ENCODE assay signal across 8 mouse cellular contexts in genomic region chr8:79294610-79295275, GRCm38 (mm10). TPM values are rescaled to one million over a fixed set of nuclear protein-coding genes. Genes with fewer than 3 reads are reported as not detected.
DNase-seq lines count a peak whose midpoint lies in the region; ATAC-seq and TF ChIP-seq lines count a peak whose summit lies in the region.

Gene Mmaa, minus strand, starts transcription at chr8:79294937.

- H3K4me3 ChIP-seq in C2C12 (ENCODE audit: insufficient read depth, poor library complexity, severe bottlenecking): peak within 1 kb of the TSS; percentile 42
- H3K4me3 ChIP-seq in erythroblast, embryonic 14.5 days (replicated peaks): peak within 1 kb of the TSS; percentile 92
- H3K4me3 ChIP-seq in heart, embryonic 13.5 days: peak within 1 kb of the TSS; percentile 73
- peak within 1 kb of the TSS; percentile 78 for H3K4me3 ChIP-seq in liver, embryonic 12.5 days
- peak within 1 kb of the TSS; percentile 59 for H3K4me3 ChIP-seq in stomach, embryonic 15.5 days (replicated peaks)

- WGBS in heart, embryonic 13.5 days: under 1% methylated on average over 61 of the region's 74 CpGs
- 3% methylated on average over 69 of the region's 74 CpGs for WGBS in liver, embryonic 12.5 days (ENCODE audit: insufficient replicate concordance)
- under 1% methylated on average over 74 of the region's 74 CpGs for WGBS in stomach, embryonic 15.5 days

- peak within 1 kb of the TSS; percentile 80 for H3ac ChIP-seq in C2C12 (ENCODE audit: control insufficient read depth, insufficient read length, low read depth)

- peak; percentile 96 for ATAC-seq in heart, embryonic 13.5 days (ENCODE audit: extremely low read depth, insufficient number of reproducible peaks, low FRiP score, low TSS enrichment)
- peak; percentile 98 for ATAC-seq in liver, embryonic 12.5 days
- peak; percentile 98 for ATAC-seq in stomach, embryonic 15.5 days (ENCODE audit: insufficient read depth, low FRiP score, low read depth)

- no peaks in the 10 kb centered on the region for H3K36me3 ChIP-seq in C2C12 (ENCODE audit: control insufficient read depth, insufficient read depth)
- H3K36me3 ChIP-seq in erythroblast, embryonic 14.5 days (ENCODE audit: control insufficient read depth): no peaks in the 10 kb centered on the region
- no peaks in the 10 kb centered on the region for H3K36me3 ChIP-seq in heart, embryonic 13.5 days
- no peaks in the 10 kb centered on the region for H3K36me3 ChIP-seq in liver, embryonic 12.5 days
- no peaks in the 10 kb centered on the region for H3K36me3 ChIP-seq in stomach, embryonic 15.5 days

- H3K4me1 ChIP-seq in erythroblast, embryonic 14.5 days (ENCODE audit: control insufficient read depth): peaks cover 26% of the 10 kb centered on the region
- H3K4me1 ChIP-seq in heart, embryonic 13.5 days: peaks cover 29% of the 10 kb centered on the region
- H3K4me1 ChIP-seq in liver, embryonic 12.5 days: peaks cover 28% of the 10 kb centered on the region
- peaks cover 8% of the 10 kb centered on the region for H3K4me1 ChIP-seq in stomach, embryonic 15.5 days

- TF ChIP-seq CTCF in C2C12 (IDR thresholded peaks at IDR 0.05; ENCODE audit: control insufficient read depth, insufficient read depth, insufficient read length): peak; percentile 85
- TF ChIP-seq CTCF in brain, embryonic 14.5 days (IDR thresholded peaks at IDR 0.05; ENCODE audit: borderline replicate concordance, extremely low read depth, insufficient read depth, insufficient read length): peak; percentile 51

- TF ChIP-seq POLR2A in brain, embryonic 14.5 days (IDR thresholded peaks at IDR 0.05; ENCODE audit: borderline replicate concordance, extremely low read depth, insufficient read depth, insufficient read length, poor library complexity, severe bottlenecking): peak; percentile 94

- H3K9ac ChIP-seq in heart, embryonic 13.5 days: peak within 1 kb of the TSS; percentile 90
- H3K9ac ChIP-seq in liver, embryonic 12.5 days: peak within 1 kb of the TSS; percentile 90
- peak within 1 kb of the TSS; percentile 79 for H3K9ac ChIP-seq in stomach, embryonic 15.5 days

- H3K79me3 ChIP-seq in C2C12 (ENCODE audit: low read depth): no peaks in the 10 kb centered on the region

- H3K79me2 ChIP-seq in C2C12 (ENCODE audit: control insufficient read depth, insufficient read depth): no peaks in the 10 kb centered on the region

- peak within 1 kb of the TSS; percentile 89 for H3K4me2 ChIP-seq in heart, embryonic 13.5 days
- H3K4me2 ChIP-seq in liver, embryonic 12.5 days: peak within 1 kb of the TSS; percentile 89
- peak within 1 kb of the TSS; percentile 78 for H3K4me2 ChIP-seq in stomach, embryonic 15.5 days

- H3K9me3 ChIP-seq in erythroblast, embryonic 14.5 days (ENCODE audit: control insufficient read depth, low read length): no peaks in the 10 kb centered on the region
- H3K9me3 ChIP-seq in heart, embryonic 13.5 days: no peaks in the 10 kb centered on the region
- no peaks in the 10 kb centered on the region for H3K9me3 ChIP-seq in liver, embryonic 12.5 days (replicated peaks)
- H3K9me3 ChIP-seq in stomach, embryonic 15.5 days: no peaks in the 10 kb centered on the region

- peak; percentile 99 for DNase-seq in brain, embryonic 14.5 days (ENCODE audit: low read depth)
- DNase-seq in kidney, postnatal 10 days: peak; percentile 99
- peak; percentile 95 to 97 for DNase-seq in natural killer cell, adult 2 months (ENCODE audit: low spot score in 2 of 2)

- H3K27ac ChIP-seq in heart, embryonic 13.5 days (replicated peaks): peak within 1 kb of the TSS; percentile 98
- H3K27ac ChIP-seq in liver, embryonic 12.5 days: peak within 1 kb of the TSS; percentile 84
- peak within 1 kb of the TSS; percentile 96 for H3K27ac ChIP-seq in stomach, embryonic 15.5 days

- H3K27me3 ChIP-seq in C2C12 (ENCODE audit: control insufficient read depth, insufficient read depth, insufficient read length): no peaks in the 10 kb centered on the region
- H3K27me3 ChIP-seq in erythroblast, embryonic 14.5 days (ENCODE audit: control insufficient read depth): no peaks in the 10 kb centered on the region
- H3K27me3 ChIP-seq in heart, embryonic 13.5 days (replicated peaks): no peaks in the 10 kb centered on the region
- H3K27me3 ChIP-seq in liver, embryonic 12.5 days (replicated peaks): no peaks in the 10 kb centered on the region
- no peaks in the 10 kb centered on the region for H3K27me3 ChIP-seq in stomach, embryonic 15.5 days (replicated peaks)

TF ChIP-seq in C2C12, 6 proteins besides CTCF, POLR2A, EP300 and RAD21:
- TF ChIP-seq CEBPB (IDR thresholded peaks at IDR 0.05; ENCODE audit: low read depth) (no peak), USF1 (IDR thresholded peaks at IDR 0.05; ENCODE audit: low read depth) (no peak), MAX (IDR thresholded peaks at IDR 0.05) (peak; percentile 35)

RNA-seq across cellular contexts. Expression of gene Mmaa, which starts in this region (rescaled TPM):
- polyA plus RNA-seq in C2C12 (2012; fragmentation: generic; extraction: Trizol): 4.1 TPM
- 18.3 and 19.3 TPM in 2 replicates for polyA plus RNA-seq in brain, embryonic 14.5 days (2012; rRNA removed)
- polyA plus RNA-seq in erythroblast, embryonic 14.5 days (2012): 0.01 and 0.04 TPM in 2 replicates
- polyA plus RNA-seq in heart, embryonic 13.5 days (2015; fragmentation: Nextera tagmentation; extraction: Ambion mirVana): 13.1 and 14.2 TPM in 2 replicates
- polyA plus RNA-seq in liver, embryonic 12.5 days (2016; fragmentation: Nextera tagmentation; extraction: Ambion mirVana): 5.4 and 5.9 TPM in 2 replicates
- polyA plus RNA-seq in stomach, embryonic 15.5 days (2015; fragmentation: Nextera tagmentation; extraction: Ambion mirVana): 13.0 and 13.6 TPM in 2 replicates

Comparison
In these comparisons a context has a peak if more than half of its experiments do, and no peak if none do; other contexts are left out.
1. Peak in every context shown above with its lines: DNase-seq, ATAC-seq, H3K4me3 ChIP-seq and H3K27ac ChIP-seq.
2. H3K4me3 ChIP-seq: peak in every context shown above with its lines; median percentile 92 in erythroblast, embryonic 14.5 days; 78 in liver, embryonic 12.5 days; 73 in heart, embryonic 13.5 days; 59 in stomach, embryonic 15.5 days; 42 in C2C12.